Mouse (Mus musculus) neural tube, embryonic 10.5 days (tissue): ENCODE data around the gene Chgb.

Experiments
- DNase-seq: peaks from one replicate; pipeline ENCODE4 v3.0.0-alpha.2; 2017; ENCODE audit warnings: low spot score; ENCODE audit errors: extremely low spot score

Gene Chgb

DNA sequence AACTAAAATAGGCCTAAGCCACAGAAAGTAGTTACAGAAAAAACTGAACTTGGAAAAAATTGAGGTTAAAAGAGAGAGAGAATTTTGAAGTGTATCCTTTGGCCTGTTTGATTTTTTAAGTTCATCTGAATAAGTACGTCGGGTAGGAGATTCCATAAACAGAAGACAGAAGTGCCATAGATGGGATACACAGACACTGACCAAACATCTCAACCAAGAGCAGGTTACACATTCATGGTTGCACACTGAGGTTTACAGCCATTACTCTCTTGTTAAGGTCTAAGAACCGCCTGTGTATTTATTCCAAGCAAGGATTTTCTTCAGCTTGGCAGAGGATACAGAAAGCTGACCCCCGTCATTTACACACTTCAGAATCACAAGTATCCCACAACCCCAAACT is at the start of gene Chgb:
TSS of gene Chgb (plus strand) at position 301 of the 400 bp plus-strand sequence.
- no peak for DNase-seq

DNA sequence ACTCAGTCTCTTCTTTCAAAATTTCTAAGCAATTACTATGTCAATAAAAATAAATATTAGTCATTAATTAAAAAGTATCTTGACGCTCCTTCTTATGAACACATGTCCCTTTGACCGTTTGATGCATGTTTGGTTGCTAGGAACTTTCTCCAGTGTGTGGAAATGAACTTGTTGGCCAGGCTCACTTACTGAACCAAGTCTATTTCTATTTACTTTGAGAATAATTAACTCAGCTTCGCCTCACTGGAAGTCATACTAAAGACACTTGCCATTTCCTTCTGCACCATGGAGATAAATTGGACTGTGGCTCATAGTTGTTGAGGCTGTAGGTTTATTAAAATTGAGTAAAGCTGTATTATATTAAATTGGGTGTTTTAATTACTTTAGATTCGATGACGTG is 48.1 kb upstream of the Chgb start:
- no peak for DNase-seq

DNA sequence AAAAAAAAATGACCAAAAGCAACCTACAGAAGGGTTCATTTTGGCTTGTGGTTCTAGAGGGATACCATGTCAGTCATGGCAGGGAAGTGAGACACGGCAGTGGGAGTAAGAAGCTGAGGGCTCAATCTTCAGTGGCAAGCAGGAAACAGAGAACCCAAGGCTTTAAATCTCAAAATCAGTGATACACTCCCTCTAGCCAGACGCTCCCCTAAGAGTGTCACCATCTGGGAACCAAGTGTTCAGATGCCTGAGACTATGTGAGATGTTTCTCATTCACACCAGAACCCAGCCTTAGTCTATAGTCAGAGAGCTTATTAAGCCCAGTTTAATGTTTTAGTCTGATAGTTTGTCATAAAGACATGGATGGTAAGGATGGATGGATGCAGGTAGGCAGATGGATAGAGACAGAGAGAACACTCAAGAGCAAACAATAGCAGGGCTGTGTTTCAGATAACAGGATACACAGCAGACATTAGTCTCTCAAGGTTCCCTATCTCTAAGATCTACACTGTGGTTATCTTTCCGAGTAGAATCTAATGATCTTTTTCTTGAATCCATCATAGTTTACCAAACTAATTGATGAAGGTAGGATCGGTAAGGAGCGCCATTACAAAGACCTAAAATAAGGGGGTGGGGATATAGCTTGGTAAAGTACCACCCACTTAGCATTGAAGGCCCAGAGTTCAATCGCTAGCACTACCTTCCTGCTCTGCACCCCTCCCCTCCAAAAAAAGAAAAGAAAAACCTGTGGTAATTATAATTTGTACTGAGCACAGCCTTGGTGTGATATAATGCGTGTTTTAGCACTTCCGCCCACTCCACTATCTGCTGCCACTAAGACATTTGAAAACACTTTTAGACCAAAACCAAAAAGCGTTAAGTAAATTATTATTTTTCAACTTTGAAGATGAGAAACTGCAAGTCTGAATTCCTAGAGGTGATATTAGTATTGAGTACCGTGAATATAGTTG is 47.2 kb upstream of the Chgb start:
- no peak for DNase-seq

- DNase-seq: no peak
Measured at GRCm38 (mm10) chr2:132738816-132739432, 42.2 kb upstream of the Chgb start.

DNA sequence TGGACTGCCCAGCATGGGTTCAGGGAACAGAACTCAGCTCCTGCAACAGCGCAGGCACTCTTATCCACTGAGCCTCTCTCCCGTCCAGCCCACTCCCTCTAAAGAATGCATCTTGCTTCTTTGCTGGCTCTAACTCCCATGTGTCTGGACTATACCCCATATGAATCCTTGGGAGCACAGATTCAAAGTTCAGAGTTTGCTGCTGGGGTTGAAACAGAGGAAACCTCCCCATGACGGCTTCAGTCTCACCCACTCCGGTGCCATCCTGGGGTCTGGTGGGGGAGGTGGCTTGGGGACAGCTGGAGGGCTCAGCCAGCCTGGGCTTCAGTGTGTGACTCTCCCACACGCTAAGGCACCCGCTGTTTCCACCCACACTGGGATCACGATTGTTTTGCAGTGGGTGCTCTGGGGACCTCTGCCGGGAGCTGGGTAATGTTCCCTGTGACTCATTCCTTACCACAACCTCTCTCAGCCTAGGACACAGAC is 39.2 kb upstream of the Chgb start:
- DNase-seq: peak; percentile 14

GRCm38 (mm10) chr2:132744866-132745265 is 36.2 kb upstream of the Chgb start:
- no peak for DNase-seq

GRCm38 (mm10) chr2:132746108-132746507 is 35.0 kb upstream of the Chgb start:
- DNase-seq: no peak

GRCm38 (mm10) chr2:132750726-132751125 is 30.4 kb upstream of the Chgb start:
- DNase-seq: no peak

- no peak for DNase-seq
Measured at GRCm38 (mm10) chr2:132751141-132752066, 29.7 kb upstream of the Chgb start.

GRCm38 (mm10) chr2:132752398-132752797 is 28.7 kb upstream of the Chgb start:
- DNase-seq: no peak

- DNase-seq: no peak
Measured at GRCm38 (mm10) chr2:132753137-132753536, 27.9 kb upstream of the Chgb start.

GRCm38 (mm10) chr2:132757911-132758310 is 23.2 kb upstream of the Chgb start:
- no peak for DNase-seq

DNA sequence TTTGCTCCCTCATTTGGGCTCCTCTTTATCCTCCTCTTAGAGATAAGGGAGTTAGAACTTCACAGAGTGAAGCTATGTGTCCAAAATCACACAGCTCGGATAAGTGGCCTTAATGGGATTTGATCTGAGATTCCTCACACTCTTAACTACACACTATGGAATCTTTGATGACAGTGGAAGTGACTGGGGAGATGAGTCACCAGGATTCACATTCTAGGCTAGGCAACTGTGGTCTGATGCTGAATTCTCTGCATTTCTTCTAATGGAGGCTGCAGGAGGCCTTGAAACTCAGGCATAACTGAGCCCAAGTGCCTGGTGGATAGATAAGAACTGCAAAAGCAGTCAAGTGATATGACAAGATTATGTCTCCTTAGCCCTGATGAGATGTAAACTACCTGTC is 10.3 kb upstream of the Chgb start:
- no peak for DNase-seq

- DNase-seq: peak; percentile 95
Measured at GRCm38 (mm10) chr2:132781439-132782068, 476 bp downstream of the Chgb start.

DNA sequence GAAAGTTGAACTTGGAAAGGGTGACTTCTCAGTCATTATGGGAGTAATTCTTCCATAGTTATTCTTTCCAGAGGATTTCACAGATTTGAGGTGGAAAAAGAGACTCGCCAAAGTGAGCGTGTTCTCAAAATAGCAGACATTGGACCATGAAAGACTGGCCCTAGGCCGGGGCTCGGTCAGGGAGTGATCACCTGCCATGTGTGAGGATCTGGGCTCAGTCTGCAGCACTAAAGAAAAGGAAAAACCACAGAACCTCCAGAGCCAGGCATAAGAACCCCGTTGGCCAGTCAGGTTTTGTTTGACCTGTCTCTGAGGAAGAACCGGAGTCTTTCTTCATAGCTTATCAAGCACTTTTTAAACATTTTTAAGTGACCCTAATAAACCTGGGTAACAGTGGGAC is 3.0 kb downstream of the Chgb start:
- DNase-seq: no peak

DNA sequence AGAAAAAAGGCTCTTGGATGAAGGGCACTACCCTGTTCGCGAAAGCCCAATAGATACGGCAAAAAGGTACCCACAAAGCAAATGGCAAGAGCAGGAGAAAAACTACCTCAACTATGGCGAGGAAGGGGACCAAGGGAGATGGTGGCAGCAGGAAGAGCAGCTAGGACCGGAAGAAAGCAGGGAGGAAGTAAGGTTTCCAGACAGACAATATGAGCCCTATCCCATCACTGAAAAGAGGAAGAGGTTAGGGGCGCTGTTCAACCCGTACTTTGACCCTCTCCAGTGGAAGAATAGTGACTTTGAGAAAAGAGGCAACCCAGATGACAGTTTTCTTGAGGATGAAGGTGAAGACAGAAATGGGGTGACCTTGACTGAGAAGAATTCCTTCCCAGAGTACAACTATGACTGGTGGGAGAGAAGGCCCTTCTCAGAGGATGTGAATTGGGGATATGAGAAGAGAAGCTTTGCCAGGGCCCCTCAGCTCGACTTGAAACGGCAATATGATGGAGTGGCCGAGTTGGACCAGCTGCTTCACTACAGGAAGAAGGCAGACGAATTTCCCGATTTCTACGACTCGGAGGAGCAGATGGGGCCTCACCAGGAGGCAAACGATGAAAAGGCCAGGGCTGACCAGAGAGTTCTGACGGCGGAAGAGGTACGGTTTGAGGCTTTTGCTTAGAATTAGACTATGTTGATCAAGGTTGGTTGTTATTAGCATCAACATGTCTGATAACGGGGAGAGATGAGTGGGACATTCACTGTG is 12.5 kb downstream of the Chgb start:
- no peak for DNase-seq

DNA sequence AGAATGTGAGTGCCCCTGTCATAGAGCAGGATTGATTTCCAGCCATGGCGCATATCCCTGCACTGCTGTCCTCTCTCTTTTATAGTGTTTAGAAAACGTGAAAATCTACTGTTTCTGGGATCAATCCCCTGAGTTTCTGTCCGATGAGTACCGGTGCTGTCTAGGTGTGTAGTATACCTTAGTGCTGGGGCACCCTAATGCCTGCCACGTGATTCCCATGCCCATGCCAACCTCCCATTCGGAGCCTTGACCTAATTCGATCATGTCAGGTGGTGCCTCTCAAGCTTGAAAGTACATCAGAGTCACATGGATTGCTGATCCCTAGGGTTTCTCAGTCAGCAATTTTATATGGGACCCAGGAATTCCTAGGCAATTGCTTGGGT is 13.1 kb downstream of the Chgb start:
- no peak for DNase-seq

- DNase-seq: no peak
Measured at GRCm38 (mm10) chr2:132802976-132803375, 21.9 kb downstream of the Chgb start.

- peak; percentile 96 for DNase-seq
Measured at GRCm38 (mm10) chr2:132815608-132816314, 34.7 kb downstream of the Chgb start, which contains the start of the genes Trmt6 and Mcm8. TSS of gene Trmt6 (minus strand) at chr2:132816055. TSS of gene Mcm8 (plus strand) at chr2:132816141.
